Mouse (Mus musculus): ENCODE measurements around the gene Pak1ip1. TPM values are rescaled to one million over a fixed set of nuclear protein-coding genes. Genes with fewer than 3 reads are reported as not detected.

Gene Pak1ip1
- polyA plus RNA-seq (2017; shearing (Covaris generic)), result 10 to 100 TPM; 75.8 to 90.3 TPM

GRCm38 (mm10) chr13:41000926-41001639, at the start of gene Pak1ip1:
Pak1ip1 (plus strand) TSS chr13:41001023.

GRCm38 (mm10) chr13:41015829-41016634, 15.2 kb downstream of the Pak1ip1 start, which contains the start of gene Tmem14c:
Tmem14c (plus strand) TSS chr13:41016292.

Other genes starting within 250 kb of the Pak1ip1 start
- gene Gcnt2, start 141.3 kb upstream of the Pak1ip1 start, polyA plus RNA-seq (2017; shearing (Covaris generic)), result under 1 TPM; 0.07 to 0.95 TPM
- 100 to 1,000 TPM; 201 to 225 TPM for gene Tmem14c, start 15.3 kb downstream of the Pak1ip1 start, polyA plus RNA-seq (2017; shearing (Covaris generic))
- gene Mak, start 78.7 kb downstream of the Pak1ip1 start, polyA plus RNA-seq (2017; shearing (Covaris generic)), result under 1 TPM in 1 of 2 experiments, not detected in 1; 0.17 TPM
- not detected for gene Gcm2, start 110.0 kb downstream of the Pak1ip1 start, polyA plus RNA-seq (2017; shearing (Covaris generic))
- gene Sycp2l, start 113.3 kb downstream of the Pak1ip1 start, polyA plus RNA-seq (2017; shearing (Covaris generic)), result under 1 TPM in 1 of 2 experiments, not detected in 1; 0.41 TPM
- gene Elovl2, start 219.4 kb downstream of the Pak1ip1 start, polyA plus RNA-seq (2017; shearing (Covaris generic)), result not detected
- 1 to 10 TPM; 8.5 to 9.1 TPM for gene Smim13, start 248.8 kb downstream of the Pak1ip1 start, polyA plus RNA-seq (2017; shearing (Covaris generic))

Data from activated CD4-positive, CD25-positive, alpha-beta regulatory T cell (primary cell).